Mouse (Mus musculus) midbrain, embryonic 14.5 days (tissue): ENCODE data around the gene Rslcan18. TPM values are rescaled to one million over a fixed set of nuclear protein-coding genes. Genes with fewer than 3 reads are reported as not detected.
"Not testable (repeated sequence)": the region's sequence is repeated elsewhere in the genome, so short reads cannot be mapped to it uniquely, and the experiment has no call there.

ENCODE experiments used
- ATAC-seq: fragments of 200-750 bp; cut with Nextera tagmentation; 2 replicates; pipeline ENCODE4 v1.8.0; 2017; ENCODE audit warnings: moderate number of reproducible peaks, moderate library complexity; ENCODE audit not compliant: low FRiP score, low TSS enrichment
- DNase-seq: peaks from one replicate; pipeline ENCODE4 v3.0.0-alpha.2; 2015
- H3K27ac ChIP-seq: fragments of 300-500 bp; sonication (generic); replicated peaks from 2 replicates; pipeline ENCODE4 v1.5.1; 2014; ENCODE audit warnings: mild to moderate bottlenecking, low read depth, low read length, moderate library complexity
- H3K27me3 ChIP-seq: fragments of 300-500 bp; sonication (generic); 2 replicates; pipeline ENCODE4 v1.6.1; 2014; ENCODE audit warnings: low read length, control low read depth, mixed read lengths; ENCODE audit not compliant: control insufficient read depth, insufficient read depth
- H3K36me3 ChIP-seq: fragments of 300-500 bp; sonication (generic); 2 replicates; pipeline ENCODE4 v1.6.1; 2014; ENCODE audit warnings: low read length, control low read depth; ENCODE audit not compliant: control insufficient read depth, insufficient read depth
- H3K4me1 ChIP-seq: fragments of 300-500 bp; sonication (generic); 2 replicates; pipeline ENCODE4 v1.6.1; 2014; ENCODE audit warnings: mild to moderate bottlenecking, antibody characterized with exemption, low read length, control low read depth; ENCODE audit not compliant: control insufficient read depth, insufficient read depth
- H3K4me2 ChIP-seq: fragments of 300-500 bp; sonication (generic); 2 replicates; pipeline ENCODE4 v1.6.1; 2014; ENCODE audit warnings: mild to moderate bottlenecking, low read length, moderate library complexity
- H3K4me3 ChIP-seq: fragments of 300-500 bp; sonication (generic); replicated peaks from 2 replicates; pipeline ENCODE4 v1.5.1; 2014; ENCODE audit warnings: low read depth, low read length
- H3K9ac ChIP-seq: fragments of 300-500 bp; sonication (generic); replicated peaks from 2 replicates; pipeline ENCODE4 v1.6.1; 2014; ENCODE audit warnings: mild to moderate bottlenecking, low read length, moderate library complexity
- H3K9me3 ChIP-seq: fragments of 300-500 bp; sonication (generic); 2 replicates; pipeline ENCODE4 v1.6.1; 2016; ENCODE audit warnings: low read length, control low read depth, mixed read lengths; ENCODE audit not compliant: control insufficient read depth
- WGBS: fragments of 180-500 bp; shearing (Covaris S2); extraction: QIAGEN DNeasy Blood & Tissue Kit; methylation state at CpG from one replicate; pipeline ENCODE4 v1.1.7; 2014; 5-methylcytosine and 5-hydroxymethylcytosine counted together
- polyA plus RNA-seq: library from polyadenylated mRNA; unstranded; fragments of >200 nt; fragmentation: Nextera tagmentation; extraction: Ambion mirVana; gene quantifications from 2 replicates; pipeline ENCODE4 v1.2.1, GENCODE M21; 2014

Gene Rslcan18
- not detected in 2 replicates for polyA plus RNA-seq

DNA sequence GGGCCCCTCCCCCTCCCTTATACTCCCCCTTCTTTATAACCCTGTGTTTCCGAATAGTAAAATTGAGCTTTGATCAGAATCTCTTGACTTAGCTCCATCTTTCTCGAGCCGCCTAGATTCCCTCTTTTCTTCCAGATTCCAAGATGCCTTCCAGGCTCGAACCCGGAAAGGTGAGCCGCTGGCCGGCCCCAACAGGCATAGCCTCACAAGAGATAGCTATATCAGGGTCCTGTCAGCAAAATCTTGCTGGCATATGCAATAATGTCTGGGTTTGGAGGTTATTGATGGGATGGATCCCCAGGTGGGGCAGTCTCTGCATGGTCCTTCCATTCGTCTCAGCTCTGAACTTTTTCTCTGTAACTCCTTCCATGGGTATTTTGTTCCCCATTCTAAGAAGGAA is at the start of gene Rslcan18:
Gene Rslcan18 (minus strand): TSS at position 101 of the 400 bp plus-strand sequence.
- not testable (repeated sequence) for H3K9me3 ChIP-seq, H3K4me3 ChIP-seq, H3K4me2 ChIP-seq, H3K4me1 ChIP-seq, H3K27me3 ChIP-seq, H3K27ac ChIP-seq, H3K36me3 ChIP-seq, DNase-seq, H3K9ac ChIP-seq, ATAC-seq
- 90% methylated on average over 8 of the region's 8 CpGs for WGBS

DNA sequence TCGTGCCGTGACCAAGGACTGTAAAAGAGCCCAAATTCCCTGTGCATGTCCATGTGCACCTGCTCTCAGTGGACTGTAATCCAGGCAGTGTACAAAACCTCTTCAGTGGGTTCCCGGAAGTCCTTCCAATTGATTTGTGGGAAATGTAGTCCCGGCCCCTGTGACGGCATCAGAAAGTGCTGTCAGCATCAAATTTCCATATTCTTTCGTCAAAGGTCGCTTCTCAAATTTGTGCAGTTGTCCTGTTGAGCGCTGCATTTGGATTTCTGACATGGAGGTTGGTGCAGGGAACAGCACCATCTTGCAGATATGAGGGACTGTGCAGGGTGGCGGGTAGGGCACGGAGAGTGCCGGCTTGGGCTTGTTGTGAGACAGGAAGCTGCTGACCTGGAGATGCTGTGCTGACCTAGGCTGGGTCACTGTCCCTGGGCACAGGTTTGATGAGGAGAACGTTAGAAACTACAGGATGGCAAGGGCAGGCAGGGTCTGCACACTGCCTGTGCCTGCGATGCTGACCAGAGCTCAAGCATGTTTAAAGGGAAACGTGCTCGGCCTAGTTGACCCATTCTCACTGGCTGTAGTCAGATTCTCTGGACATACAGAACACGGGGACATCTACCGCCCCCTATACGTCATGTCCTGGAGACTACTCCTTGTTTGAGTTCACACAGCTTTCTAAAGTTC is 12.1 kb upstream of the Rslcan18 start:
- peak overlapping the region; percentile 74 for H3K9ac ChIP-seq
- peak; percentile 97 for ATAC-seq
- WGBS: under 1% methylated on average over 18 of the region's 18 CpGs
- H3K9me3 ChIP-seq: no peaks in the 10 kb centered on the region
- H3K27me3 ChIP-seq: no peaks in the 10 kb centered on the region
- peak overlapping the region; percentile 55 for H3K4me3 ChIP-seq
- H3K36me3 ChIP-seq: no peaks in the 10 kb centered on the region
- peak overlapping the region; percentile 78 for H3K4me2 ChIP-seq
- peak; percentile 94 for DNase-seq
- peaks cover 6% of the 10 kb centered on the region for H3K4me1 ChIP-seq
- H3K27ac ChIP-seq: peak overlapping the region; percentile 68

DNA sequence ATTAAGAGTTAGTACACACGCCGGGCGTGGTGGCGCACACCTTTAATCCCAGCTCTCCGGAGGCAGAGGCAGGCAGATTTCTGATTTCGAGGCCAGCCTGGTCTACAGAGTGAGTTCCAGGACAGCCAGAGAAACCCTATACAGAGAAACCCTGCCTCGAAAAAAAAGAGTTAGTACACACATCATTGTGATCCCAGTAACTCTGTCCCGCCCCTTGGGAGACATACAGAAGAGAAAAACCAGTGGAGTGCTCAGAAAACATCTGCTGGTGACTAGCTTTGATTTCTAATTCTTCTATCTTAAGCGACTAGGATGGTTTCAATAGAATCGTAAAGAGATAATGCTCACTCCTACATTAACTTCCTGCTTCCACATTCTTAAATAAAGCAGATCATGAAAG is 11.4 kb upstream of the Rslcan18 start:
- peak; percentile 5 for ATAC-seq
- H3K27ac ChIP-seq: 0 out of 2 replicates have a peak overlapping the region, but pooled peaks have one; percentile 17
- not testable (repeated sequence) for H3K4me1 ChIP-seq, H3K27me3 ChIP-seq, H3K36me3 ChIP-seq, H3K9me3 ChIP-seq
- H3K9ac ChIP-seq: peak overlapping the region; percentile 74; the same call in 1 of the 2 replicates
- peak overlapping the region; percentile 78 for H3K4me2 ChIP-seq
- WGBS: 81% methylated on average over 10 of the region's 10 CpGs
- H3K4me3 ChIP-seq: peak overlapping the region; percentile 55
- DNase-seq: peak; percentile 6

DNA sequence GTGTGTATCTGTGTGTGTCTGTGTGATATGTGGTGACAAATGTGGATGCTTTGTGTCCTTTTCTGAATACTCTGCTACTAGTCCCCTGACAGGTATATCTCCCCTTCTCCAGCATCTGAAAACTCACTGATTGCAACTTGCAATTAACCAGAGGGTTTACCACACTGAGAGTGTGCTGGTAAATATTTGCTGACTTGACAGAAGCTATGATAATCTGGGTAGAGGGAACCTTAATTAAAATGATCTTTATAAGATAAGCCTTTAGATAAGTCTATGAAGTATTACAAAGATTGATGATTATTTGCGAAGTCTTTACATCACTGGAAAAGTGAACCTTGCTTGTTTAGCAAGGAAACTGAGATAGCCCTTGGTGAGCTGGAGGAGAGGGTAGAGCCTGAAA is 8.4 kb upstream of the Rslcan18 start:
- DNase-seq (no peak), ATAC-seq (no peak)
- no peak overlapping the region for H3K27ac ChIP-seq
- H3K9ac ChIP-seq: no peak overlapping the region
- peaks cover 6% of the 10 kb centered on the region for H3K4me1 ChIP-seq
- H3K4me2 ChIP-seq: no peak overlapping the region
- H3K9me3 ChIP-seq: no peaks in the 10 kb centered on the region
- no peaks in the 10 kb centered on the region for H3K27me3 ChIP-seq
- 95% methylated on average over 1 of the region's 1 CpGs for WGBS
- no peak overlapping the region for H3K4me3 ChIP-seq
- H3K36me3 ChIP-seq: no peaks in the 10 kb centered on the region

DNA sequence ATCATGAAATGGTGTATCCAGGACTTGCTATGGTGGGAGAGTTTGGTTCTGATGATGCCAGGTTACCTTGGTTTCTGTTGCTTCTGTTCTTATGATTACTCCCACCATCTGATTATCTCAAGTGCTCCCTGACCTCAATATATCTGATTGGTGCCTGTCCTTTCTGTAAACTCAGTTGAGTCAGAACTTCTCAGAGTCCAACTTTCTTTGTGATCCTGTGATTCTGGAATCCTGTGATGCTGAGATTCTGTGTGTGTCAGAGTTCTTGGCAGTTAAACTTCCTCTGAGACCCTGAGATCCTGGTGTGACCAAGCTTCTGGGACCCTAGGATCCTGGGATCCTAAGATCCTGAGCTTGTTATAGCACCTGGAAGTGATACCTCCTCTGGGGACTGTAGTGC is 5.3 kb upstream of the Rslcan18 start, which contains the start of gene Zfp759:
Gene Zfp759 (plus strand): TSS at position 301 of the 400 bp plus-strand sequence.
- ATAC-seq: not testable (repeated sequence)

DNA sequence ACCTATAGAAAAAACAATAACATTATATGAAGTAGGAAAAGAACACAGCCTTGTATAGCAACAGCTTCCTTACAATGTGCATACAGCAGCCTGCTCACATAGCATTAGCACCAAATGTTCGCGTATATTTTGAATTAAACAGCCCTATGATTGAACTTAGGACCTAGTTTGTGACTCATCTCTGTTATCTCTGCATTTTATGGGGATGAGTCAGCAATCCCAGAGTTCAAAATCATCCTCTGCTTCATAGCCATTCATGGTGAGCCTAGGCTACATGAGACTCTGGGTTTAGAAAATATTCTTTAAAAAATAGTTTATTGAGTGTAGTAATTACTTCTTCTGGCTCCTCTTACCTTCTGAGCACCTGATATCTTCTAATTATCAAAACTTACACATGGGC is 2.8 kb downstream of the Rslcan18 start:
- H3K4me3 ChIP-seq: no peak overlapping the region

More for the DNA sequence above, 5.3 kb upstream of the Rslcan18 start, which contains the start of gene Zfp759:
- not testable (repeated sequence) for H3K9me3 ChIP-seq, H3K27me3 ChIP-seq, H3K4me3 ChIP-seq, H3K4me1 ChIP-seq, H3K27ac ChIP-seq, H3K9ac ChIP-seq, H3K36me3 ChIP-seq, H3K4me2 ChIP-seq, DNase-seq

DNA sequence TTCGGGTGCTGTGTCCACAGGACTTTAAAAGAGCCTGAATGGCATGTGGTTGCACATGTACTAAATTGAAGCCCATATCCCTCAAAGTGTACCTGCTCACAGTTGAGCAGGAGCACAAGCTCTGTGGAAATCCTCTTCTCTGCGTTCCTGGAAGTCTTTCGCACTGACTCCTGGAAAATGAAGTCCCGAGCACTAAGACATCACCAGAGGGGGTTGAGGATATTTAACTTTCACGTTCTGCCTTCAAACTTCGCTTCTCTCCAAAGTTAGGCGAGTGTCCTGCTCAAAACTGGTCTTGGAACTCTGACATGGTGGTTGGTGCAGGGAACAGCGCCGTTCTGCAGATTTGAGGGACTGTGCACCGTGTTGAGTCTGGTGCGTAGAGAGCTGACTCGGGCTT is 4.0 kb downstream of the Rslcan18 start:
- no peak for ATAC-seq
- WGBS: 81% methylated on average over 12 of the region's 12 CpGs

More for the DNA sequence above, 2.8 kb downstream of the Rslcan18 start:
- no peaks in the 10 kb centered on the region for H3K9me3 ChIP-seq
- H3K27me3 ChIP-seq: no peaks in the 10 kb centered on the region
- 91% methylated on average over 2 of the region's 2 CpGs for WGBS
- no peak overlapping the region for H3K27ac ChIP-seq
- ATAC-seq (no peak), DNase-seq (no peak)
- no peaks in the 10 kb centered on the region for H3K4me1 ChIP-seq
- H3K4me2 ChIP-seq: no peak overlapping the region
- H3K9ac ChIP-seq: no peak overlapping the region
- no peaks in the 10 kb centered on the region for H3K36me3 ChIP-seq

DNA sequence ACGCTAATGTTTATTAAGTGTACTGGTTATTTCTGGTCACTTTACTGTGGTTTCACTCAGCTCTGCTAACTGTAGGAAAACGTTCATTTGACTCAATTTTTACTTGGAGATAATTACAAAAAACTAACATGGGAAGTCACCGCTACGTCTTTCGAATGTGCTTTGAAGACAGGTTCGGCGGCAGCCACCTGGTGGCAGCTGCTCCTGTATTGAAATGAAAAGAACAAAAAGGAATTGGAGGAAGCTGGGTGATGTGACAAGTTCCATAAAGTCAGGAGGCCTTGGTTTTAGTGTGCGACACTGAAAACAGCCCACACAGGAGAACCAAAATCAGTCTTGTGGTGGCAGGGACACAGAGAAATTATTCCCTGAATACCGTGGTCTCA is 7.2 kb downstream of the Rslcan18 start:
- ATAC-seq (peak; percentile 67), DNase-seq (no peak)
- H3K9me3 ChIP-seq: no peaks in the 10 kb centered on the region
- WGBS: 5% methylated on average over 9 of the region's 9 CpGs
- no peaks in the 10 kb centered on the region for H3K36me3 ChIP-seq
- 0 out of 2 replicates have a peak overlapping the region, but pooled peaks have one; percentile 43 for H3K27ac ChIP-seq
- no peak overlapping the region for H3K9ac ChIP-seq
- no peaks in the 10 kb centered on the region for H3K27me3 ChIP-seq
- peaks cover 4% of the 10 kb centered on the region; the same call in 1 of the 2 replicates for H3K4me1 ChIP-seq
- peak overlapping the region; percentile 76 for H3K4me2 ChIP-seq
- peak overlapping the region; percentile 46 for H3K4me3 ChIP-seq

More for the DNA sequence above, 4.0 kb downstream of the Rslcan18 start:
- H3K4me1 ChIP-seq: peaks cover 4% of the 10 kb centered on the region; the same call in 1 of the 2 replicates
- no peaks in the 10 kb centered on the region for H3K27me3 ChIP-seq
- no peak overlapping the region for H3K9ac ChIP-seq
- H3K27ac ChIP-seq: no peak overlapping the region
- H3K4me3 ChIP-seq: no peak overlapping the region
- no peak overlapping the region for H3K4me2 ChIP-seq
- no peaks in the 10 kb centered on the region for H3K9me3 ChIP-seq
- DNase-seq: no peak
- no peaks in the 10 kb centered on the region for H3K36me3 ChIP-seq
